Mouse (Mus musculus) MEL (cell line): ENCODE data around the gene Hdac4.

Experiments
- CTCF ChIP-seq, 3 experiments: IDR thresholded peaks in 2 of 3; conservative IDR thresholded peaks in 1 of 3; 2 replicates each; pipeline ENCODE4 v1.5.1; 2011 to 2012; ENCODE audit warnings: low read length in 3 of 3, low read depth in 2 of 3, mild to moderate bottlenecking in 2 of 3, improper control_type of control experiment in 1 of 3, inconsistent platforms in 1 of 3, mixed read lengths in 1 of 3, moderate library complexity in 1 of 3; ENCODE audit not compliant: control insufficient read depth in 1 of 3, insufficient read depth in 1 of 3, poor library complexity in 1 of 3, severe bottlenecking in 1 of 3
- MAX ChIP-seq: IDR thresholded peaks from 2 replicates; pipeline ENCODE4 v1.6.1; 2011; ENCODE audit warnings: low read length, improper control_type of control experiment
- MAZ ChIP-seq: IDR thresholded peaks from 2 replicates; pipeline ENCODE4 v1.6.1; 2012; ENCODE audit warnings: low read depth, mild to moderate bottlenecking, inconsistent platforms, low read length, improper control_type of control experiment
- MYB ChIP-seq: IDR thresholded peaks from 2 replicates; pipeline ENCODE4 v1.6.1; 2011; ENCODE audit warnings: mild to moderate bottlenecking, low read depth, low read length, improper control_type of control experiment
- POLR2A ChIP-seq, 2 experiments: IDR thresholded peaks; 2 replicates each; pipeline ENCODE4 v1.6.1; 2011 to 2012; ENCODE audit warnings: low read length in 2 of 2, mild to moderate bottlenecking in 2 of 2, control low read depth in 1 of 2, improper control_type of control experiment in 1 of 2, low read depth in 1 of 2, moderate library complexity in 1 of 2; ENCODE audit not compliant: control insufficient read depth in 1 of 2, insufficient read depth in 1 of 2, poor library complexity in 1 of 2
- POLR2AphosphoS2 ChIP-seq: IDR thresholded peaks from 2 replicates; pipeline ENCODE4 v1.6.1; 2011; ENCODE audit warnings: low read length, improper control_type of control experiment
- ZC3H11A ChIP-seq: IDR thresholded peaks from 2 replicates; pipeline ENCODE4 v1.6.1; 2012; ENCODE audit warnings: low read depth, mild to moderate bottlenecking, inconsistent platforms, low read length, improper control_type of control experiment

DNA sequence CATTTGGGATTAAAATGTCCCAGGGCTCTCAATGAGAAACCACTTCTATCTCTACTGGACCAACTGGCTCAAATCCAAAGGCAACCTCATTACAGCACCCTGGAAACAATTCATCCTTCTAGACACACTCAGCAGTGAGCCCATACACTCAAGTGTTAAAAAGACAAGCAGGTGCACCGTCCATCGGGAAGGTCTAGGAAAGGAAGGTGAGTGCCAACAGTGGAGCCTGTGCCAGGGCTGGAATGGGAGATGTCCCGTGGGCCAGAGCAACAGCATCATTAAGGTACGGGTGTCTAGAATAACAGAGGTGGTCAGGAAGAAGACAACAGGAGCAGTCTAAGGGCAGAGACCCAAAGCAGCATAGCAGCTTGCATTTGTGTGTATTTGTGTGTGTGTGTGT is 173.5 kb downstream of the Hdac4 start:
- TF ChIP-seq MAX (no peak), POLR2A (IDR thresholded peaks at IDR 0.05; ENCODE audit: control insufficient read depth in 1 of 2, insufficient read depth in 1 of 2, low read depth in 1 of 2, low read length in 2 of 2, poor library complexity in 1 of 2) (no peak), CTCF (IDR thresholded peaks at IDR 0.05 in 2 of 3, conservative IDR thresholded peaks at IDR 0.05 in 1 of 3; ENCODE audit: control insufficient read depth in 1 of 3, insufficient read depth in 1 of 3, low read depth in 2 of 3, low read length in 3 of 3, poor library complexity in 1 of 3, severe bottlenecking in 1 of 3) (no peak), POLR2AphosphoS2 (no peak), ZC3H11A (no peak), MAZ (no peak), MYB (no peak)
